Comparison of ENCODE assay signal across 8 mouse cellular contexts in genomic region chr12:15815170-15815575, GRCm38 (mm10). TPM values are rescaled to one million over a fixed set of nuclear protein-coding genes. Genes with fewer than 3 reads are reported as not detected.
A peak's percentile ranks its signal among the peaks of the same experiment; 100 is the strongest.
DNase-seq lines count a peak whose midpoint lies in the region; ATAC-seq and TF ChIP-seq lines count a peak whose summit lies in the region.

No protein-coding gene starts in this region.

- H3K27me3 ChIP-seq in testis, adult 2 months (ENCODE audit: control insufficient read depth, insufficient read depth, low read length), result no peaks in the 10 kb centered on the region; the same call in 1 of the 2 replicates
- H3K27me3 ChIP-seq in kidney, adult 2 months (replicated peaks; ENCODE audit: control insufficient read depth, insufficient read depth, low read length), result no peaks in the 10 kb centered on the region
- peaks cover 9% of the 10 kb centered on the region for H3K27me3 ChIP-seq in liver, postnatal 0 days (ENCODE audit: insufficient read depth, low read length)

- intact Hi-C loops in gastrocnemius, postnatal 36 days (cut with DNase I), result loop anchor here (5.0 to 10.0 kb wide), 7 partner anchors 112 to 697 kb away; no protein-coding TSS in a partner anchor

- H3K9me3 ChIP-seq in liver, postnatal 0 days (ENCODE audit: low read length), result no peaks in the 10 kb centered on the region

- H3K4me2 ChIP-seq in liver, postnatal 0 days (ENCODE audit: low read depth, low read length), result peak overlapping the region; percentile 90

- DNase-seq in testis, postnatal 10 days (ENCODE audit: low spot score), result no peak
- peak; percentile 70 for DNase-seq in brain, adult 2 months (ENCODE audit: low read depth, low spot score)
- peak; percentile 12 to 53 for DNase-seq in gastrocnemius, postnatal 36 days
- peak; percentile 55 for DNase-seq in kidney, adult 2 months
- DNase-seq in liver, postnatal 0 days, result peak; percentile 25

- TF ChIP-seq POLR2A in testis, adult 2 months (IDR thresholded peaks at IDR 0.05; ENCODE audit: control insufficient read depth, low read depth, low read length), result no peak
- TF ChIP-seq POLR2A in kidney, adult 2 months (IDR thresholded peaks at IDR 0.05; ENCODE audit: low read depth, low read length), result no peak
- TF ChIP-seq POLR2A in olfactory bulb, adult 2 months (IDR thresholded peaks at IDR 0.05; ENCODE audit: insufficient read depth, low read depth, low read length), result no peak

- WGBS in kidney, adult 2 months, result under 1% methylated on average over 23 of the region's 23 CpGs
- under 1% methylated on average over 23 of the region's 23 CpGs for WGBS in liver, postnatal 0 days (ENCODE audit: insufficient replicate concordance)
- under 1% methylated on average over 23 of the region's 23 CpGs for WGBS in olfactory bulb, adult 2 months

- no peaks in the 10 kb centered on the region for H3K36me3 ChIP-seq in testis, adult 2 months (ENCODE audit: control insufficient read depth, insufficient read depth, low read length)
- no peaks in the 10 kb centered on the region for H3K36me3 ChIP-seq in kidney, adult 2 months (ENCODE audit: control insufficient read depth, insufficient read depth, low read length)
- H3K36me3 ChIP-seq in liver, postnatal 0 days (replicated peaks; ENCODE audit: insufficient read depth, low read length), result no peaks in the 10 kb centered on the region

- peak overlapping the region; percentile 72 for H3K4me3 ChIP-seq in testis, adult 2 months (ENCODE audit: control insufficient read depth, low read depth, low read length)
- peak overlapping the region; percentile 81 for H3K4me3 ChIP-seq in kidney, adult 2 months (ENCODE audit: insufficient read depth, low read depth, low read length)
- peak overlapping the region; percentile 67 for H3K4me3 ChIP-seq in liver, postnatal 0 days (ENCODE audit: low read depth, low read length)
- peak overlapping the region; percentile 76 for H3K4me3 ChIP-seq in olfactory bulb, adult 2 months (ENCODE audit: insufficient read depth, low read depth, low read length)

- TF ChIP-seq CTCF in testis, adult 2 months (IDR thresholded peaks at IDR 0.05; ENCODE audit: control insufficient read depth, insufficient read depth, insufficient replicate concordance, low read depth, low read length), result no peak
- no peak for TF ChIP-seq CTCF in kidney, adult 2 months (conservative IDR thresholded peaks at IDR 0.05; ENCODE audit: insufficient read depth, insufficient read length, low read depth, low read length)
- TF ChIP-seq CTCF in liver, postnatal 0 days (IDR thresholded peaks at IDR 0.05; ENCODE audit: low read depth), result no peak
- TF ChIP-seq CTCF in olfactory bulb, adult 2 months (IDR thresholded peaks at IDR 0.05; ENCODE audit: insufficient read depth, low read depth, low read length), result no peak

- no peak for TF ChIP-seq EP300 in liver, postnatal 0 days (IDR thresholded peaks at IDR 0.05; ENCODE audit: low read depth)

- peak overlapping the region; percentile 67 for H3K9ac ChIP-seq in liver, postnatal 0 days (replicated peaks)

- no peak for ATAC-seq in liver, postnatal 0 days
- ATAC-seq in monocyte, adult 5-6 weeks (replicated peaks; ENCODE audit: insufficient number of reproducible peaks, low FRiP score, low TSS enrichment, poor library complexity, severe bottlenecking), result no peak

- H3K4me1 ChIP-seq in testis, adult 2 months (ENCODE audit: control insufficient read depth, insufficient read depth, low read length), result peaks cover 18% of the 10 kb centered on the region
- peaks cover 14% of the 10 kb centered on the region for H3K4me1 ChIP-seq in kidney, adult 2 months (ENCODE audit: control insufficient read depth, insufficient read depth, low read length)
- peaks cover 5% of the 10 kb centered on the region for H3K4me1 ChIP-seq in liver, postnatal 0 days (ENCODE audit: insufficient read depth)
- peaks cover 11% of the 10 kb centered on the region for H3K4me1 ChIP-seq in olfactory bulb, adult 2 months (ENCODE audit: control insufficient read depth, insufficient read depth, low read length)

- H3K27ac ChIP-seq in testis, adult 2 months (ENCODE audit: control insufficient read depth, insufficient read depth, low read depth, low read length), result peak overlapping the region; percentile 59
- peak overlapping the region; percentile 93 for H3K27ac ChIP-seq in kidney, adult 2 months (ENCODE audit: insufficient read depth, low read depth, low read length)
- peak overlapping the region; percentile 64; the same call in 1 of the 2 replicates for H3K27ac ChIP-seq in liver, postnatal 0 days (ENCODE audit: low read depth)
- H3K27ac ChIP-seq in olfactory bulb, adult 2 months (ENCODE audit: insufficient read depth, low read depth, low read length), result peak overlapping the region; percentile 74

RNA-seq across cellular contexts. Expression of gene Trib2, which starts 1.5 kb away (rescaled TPM):
- polyA plus RNA-seq in testis, adult 2 months (2012; rRNA removed), result 0.94 and 1.2 TPM in 2 replicates
- total RNA-seq in gastrocnemius, postnatal 36 days (2021), result 10 to 100 TPM; 13.7 to 19.0 TPM
- polyA plus RNA-seq in kidney, adult 2 months (2012; rRNA removed), result 22.2 and 24.5 TPM in 2 replicates
- 2.6 TPM in 2 replicates for polyA plus RNA-seq in liver, postnatal 0 days (2015; fragmentation: Nextera tagmentation; extraction: Ambion mirVana)
- polyA plus RNA-seq in olfactory bulb, adult 2 months (2012; ENCODE audit: insufficient read depth, insufficient read length, low replicate concordance, missing spikeins), result not detected in 2 replicates
- 4.4 to 12.6 TPM (median 5.5 TPM) in 3 replicates for total RNA-seq in monocyte, adult 5-6 weeks (2017)
